In the genomic region with DNA sequence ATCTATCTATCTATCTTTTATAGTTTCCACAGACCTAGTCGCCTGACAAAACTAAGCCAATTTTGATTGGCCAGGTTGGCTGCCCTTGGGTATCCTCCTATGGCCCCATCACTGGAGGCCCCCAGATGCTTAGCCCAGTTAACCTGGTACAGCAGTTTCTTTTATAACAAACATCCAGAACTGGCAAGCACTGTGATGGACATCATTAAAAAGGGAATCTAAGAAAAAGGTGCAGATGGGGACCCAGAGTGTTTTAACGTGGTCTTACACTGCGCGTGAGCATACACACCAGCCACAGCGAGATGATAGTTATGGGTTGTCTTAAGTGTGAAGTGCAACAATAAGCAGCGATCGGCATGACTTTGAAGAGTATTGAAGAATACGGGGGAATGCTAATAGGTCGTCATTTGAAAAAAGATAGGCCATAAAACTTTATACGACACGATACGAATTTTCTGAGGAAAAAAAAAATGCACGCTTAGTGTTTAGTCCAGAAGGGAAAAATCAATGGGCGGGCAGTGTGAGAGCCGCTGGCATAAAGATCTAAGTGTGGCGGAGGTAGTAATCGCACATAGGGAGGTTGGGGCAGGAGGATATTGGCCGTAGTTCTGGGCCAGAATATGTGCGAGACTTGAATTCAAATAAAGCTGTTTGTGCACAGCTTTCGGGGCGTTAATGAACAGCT, we compare ENCODE assay signal across 8 mouse cellular contexts. TPM values are rescaled to one million over a fixed set of nuclear protein-coding genes. Genes with fewer than 3 reads are reported as not detected.
DNase-seq lines count a peak whose midpoint lies in the region; ATAC-seq and TF ChIP-seq lines count a peak whose summit lies in the region.

No protein-coding gene starts in this region.

- WGBS in kidney, embryonic 15.5 days = 13% methylated on average over 21 of the region's 21 CpGs
- 20% methylated on average over 21 of the region's 21 CpGs for WGBS in embryonic facial prominence, embryonic 11.5 days
- WGBS in intestine, postnatal 0 days = 8% methylated on average over 21 of the region's 21 CpGs
- 19% methylated on average over 21 of the region's 21 CpGs for WGBS in neural tube, embryonic 11.5 days

- no peak for TF ChIP-seq CTCF in intestine, postnatal 0 days (IDR thresholded peaks at IDR 0.05; ENCODE audit: low read depth)

- peak overlapping the region; percentile 96 for H3K4me2 ChIP-seq in kidney, embryonic 15.5 days
- H3K4me2 ChIP-seq in embryonic facial prominence, embryonic 11.5 days (ENCODE audit: low read depth, low read length) = peak overlapping the region; percentile 95
- H3K4me2 ChIP-seq in intestine, postnatal 0 days (replicated peaks; ENCODE audit: low read depth) = peak overlapping the region; percentile 89
- H3K4me2 ChIP-seq in neural tube, embryonic 11.5 days (ENCODE audit: low read depth) = peak overlapping the region; percentile 93

- no peaks in the 10 kb centered on the region for H3K27me3 ChIP-seq in kidney, embryonic 15.5 days
- H3K27me3 ChIP-seq in embryonic facial prominence, embryonic 11.5 days (ENCODE audit: control insufficient read depth, insufficient read depth, low read length) = no peaks in the 10 kb centered on the region
- H3K27me3 ChIP-seq in intestine, postnatal 0 days (replicated peaks; ENCODE audit: control insufficient read depth, insufficient read depth, low read length) = no peaks in the 10 kb centered on the region
- H3K27me3 ChIP-seq in neural tube, embryonic 11.5 days (ENCODE audit: control insufficient read depth, insufficient read depth, low read length) = no peaks in the 10 kb centered on the region

- peak overlapping the region; percentile 85; the same call in 1 of the 2 replicates for H3K27ac ChIP-seq in kidney, embryonic 15.5 days
- no peak overlapping the region for H3K27ac ChIP-seq in embryonic facial prominence, embryonic 11.5 days (replicated peaks; ENCODE audit: low read depth, low read length)
- H3K27ac ChIP-seq in intestine, postnatal 0 days (ENCODE audit: low read depth, low read length) = peak overlapping the region; percentile 92
- no peak overlapping the region for H3K27ac ChIP-seq in neural tube, embryonic 11.5 days (ENCODE audit: low read depth, low read length)

- ATAC-seq in kidney, embryonic 15.5 days (replicated peaks; ENCODE audit: low FRiP score) = no peak
- ATAC-seq in embryonic facial prominence, embryonic 11.5 days (replicated peaks; ENCODE audit: insufficient number of reproducible peaks, low FRiP score, low TSS enrichment, low read depth) = no peak
- ATAC-seq in intestine, postnatal 0 days = no peak
- ATAC-seq in neural tube, embryonic 11.5 days (ENCODE audit: insufficient read depth, low FRiP score, low TSS enrichment) = no peak

- peak overlapping the region; percentile 75 for H3K9ac ChIP-seq in kidney, embryonic 15.5 days
- peak overlapping the region; percentile 88 for H3K9ac ChIP-seq in embryonic facial prominence, embryonic 11.5 days (replicated peaks; ENCODE audit: low read length)
- H3K9ac ChIP-seq in intestine, postnatal 0 days (ENCODE audit: low read depth, low read length) = peak overlapping the region; percentile 65
- H3K9ac ChIP-seq in neural tube, embryonic 11.5 days (ENCODE audit: low read length) = peak overlapping the region; percentile 85

- H3K36me3 ChIP-seq in kidney, embryonic 15.5 days = peaks cover 30% of the 10 kb centered on the region
- peaks cover 3% of the 10 kb centered on the region; the same call in 1 of the 2 replicates for H3K36me3 ChIP-seq in embryonic facial prominence, embryonic 11.5 days (replicated peaks; ENCODE audit: control insufficient read depth, insufficient read depth, low read depth, low read length)
- H3K36me3 ChIP-seq in intestine, postnatal 0 days (ENCODE audit: control insufficient read depth, insufficient read depth) = peaks cover 23% of the 10 kb centered on the region
- H3K36me3 ChIP-seq in neural tube, embryonic 11.5 days (ENCODE audit: control insufficient read depth, insufficient read depth, low read length) = peaks cover 5% of the 10 kb centered on the region

- no peak for DNase-seq in kidney, adult 11 months
- no peak for DNase-seq in embryonic facial prominence, embryonic 11.5 days (ENCODE audit: low spot score)
- no peak for DNase-seq in neural tube, embryonic 11.5 days (ENCODE audit: low spot score)
- DNase-seq in right cerebral cortex, postnatal 4 days = no peak
- DNase-seq in frontal cortex, adult 2 months (ENCODE audit: extremely low spot score in 1 of 2, low spot score in 1 of 2) = no peak
- DNase-seq in cerebellum, postnatal 4 days (ENCODE audit: low spot score in 2 of 2) = no peak

- peaks cover 15% of the 10 kb centered on the region for H3K4me1 ChIP-seq in kidney, embryonic 15.5 days
- no peaks in the 10 kb centered on the region; the same call in 1 of the 2 replicates for H3K4me1 ChIP-seq in embryonic facial prominence, embryonic 11.5 days (ENCODE audit: control insufficient read depth, insufficient read depth, low read length)
- H3K4me1 ChIP-seq in intestine, postnatal 0 days (replicated peaks; ENCODE audit: control insufficient read depth, insufficient read depth, low read length) = no peaks in the 10 kb centered on the region
- peaks cover 12% of the 10 kb centered on the region for H3K4me1 ChIP-seq in neural tube, embryonic 11.5 days (ENCODE audit: control insufficient read depth, insufficient read depth, low read length)

- peak overlapping the region; percentile 71 for H3K4me3 ChIP-seq in kidney, embryonic 15.5 days (replicated peaks)
- peak overlapping the region; percentile 66 for H3K4me3 ChIP-seq in embryonic facial prominence, embryonic 11.5 days (ENCODE audit: low read depth, low read length)
- H3K4me3 ChIP-seq in intestine, postnatal 0 days (ENCODE audit: low read depth, low read length) = peak overlapping the region; percentile 66
- H3K4me3 ChIP-seq in neural tube, embryonic 11.5 days (ENCODE audit: low read depth, low read length) = peak overlapping the region; percentile 51

- no peaks in the 10 kb centered on the region for H3K9me3 ChIP-seq in kidney, embryonic 15.5 days (replicated peaks)
- no peaks in the 10 kb centered on the region for H3K9me3 ChIP-seq in embryonic facial prominence, embryonic 11.5 days (replicated peaks; ENCODE audit: control insufficient read depth, low read length)
- no peaks in the 10 kb centered on the region for H3K9me3 ChIP-seq in intestine, postnatal 0 days (ENCODE audit: control insufficient read depth)
- no peaks in the 10 kb centered on the region for H3K9me3 ChIP-seq in neural tube, embryonic 11.5 days (ENCODE audit: control insufficient read depth, low read length)

RNA-seq across cellular contexts. Expression of a gene that starts 49.7 kb away (rescaled TPM):
- polyA plus RNA-seq in kidney, embryonic 15.5 days (2015; fragmentation: Nextera tagmentation; extraction: Ambion mirVana) = 7.0 and 8.5 TPM in 2 replicates
- 6.8 and 7.0 TPM in 2 replicates for polyA plus RNA-seq in embryonic facial prominence, embryonic 11.5 days (2014; fragmentation: Nextera tagmentation; extraction: Ambion mirVana)
- 2.8 and 4.2 TPM in 2 replicates for polyA plus RNA-seq in intestine, postnatal 0 days (2015; fragmentation: Nextera tagmentation; extraction: Ambion mirVana)
- polyA plus RNA-seq in neural tube, embryonic 11.5 days (2014; fragmentation: Nextera tagmentation; extraction: Ambion mirVana) = 11.3 and 11.6 TPM in 2 replicates
- 40.2 and 41.3 TPM in 2 replicates for polyA plus RNA-seq in frontal cortex, adult 2 months (2012; rRNA removed)

RNA-seq across cellular contexts. Expression of a gene that starts 49.8 kb away (rescaled TPM):
- 100 and 101 TPM in 2 replicates for polyA plus RNA-seq in kidney, embryonic 15.5 days (2015; fragmentation: Nextera tagmentation; extraction: Ambion mirVana)
- 141 and 167 TPM in 2 replicates for polyA plus RNA-seq in embryonic facial prominence, embryonic 11.5 days (2014; fragmentation: Nextera tagmentation; extraction: Ambion mirVana)
- 71.8 and 76.0 TPM in 2 replicates for polyA plus RNA-seq in intestine, postnatal 0 days (2015; fragmentation: Nextera tagmentation; extraction: Ambion mirVana)
- polyA plus RNA-seq in neural tube, embryonic 11.5 days (2014; fragmentation: Nextera tagmentation; extraction: Ambion mirVana) = 139 and 152 TPM in 2 replicates
- polyA plus RNA-seq in frontal cortex, adult 2 months (2012; rRNA removed) = 52.1 and 56.8 TPM in 2 replicates

Comparison
In these comparisons a context has a peak if more than half of its experiments do, and no peak if none do; other contexts are left out.
1. H3K27ac ChIP-seq: peak in kidney, embryonic 15.5 days (single experiment) and intestine, postnatal 0 days (single experiment); none in embryonic facial prominence, embryonic 11.5 days (single experiment) and neural tube, embryonic 11.5 days (single experiment).
2. Peak in every context shown above with its lines, with median percentiles within 50 percentile points of each other: H3K4me2 ChIP-seq, H3K4me3 ChIP-seq and H3K9ac ChIP-seq.